Mouse (Mus musculus) ES-Bruce4 (cell line): Measurements from ENCODE around the gene Tnxb. TPM values are rescaled to one million over a fixed set of nuclear protein-coding genes. Genes with fewer than 3 reads are reported as not detected.
A peak's percentile ranks its signal among the peaks of the same experiment; 100 is the strongest.

Experiments
- H3K27ac ChIP-seq: 2 replicates; pipeline ENCODE4 v1.5.1; 2012; ENCODE audit warnings: low read length, inconsistent platforms; ENCODE audit not compliant: insufficient read depth
- H3K27me3 ChIP-seq: 2 replicates; pipeline ENCODE4 v1.6.1; 2012; ENCODE audit warnings: mild to moderate bottlenecking, low read length, inconsistent platforms; ENCODE audit not compliant: control insufficient read depth, poor library complexity, insufficient read depth, severe bottlenecking
- H3K36me3 ChIP-seq: 2 replicates; pipeline ENCODE4 v1.6.1; 2012; ENCODE audit warnings: inconsistent platforms, mild to moderate bottlenecking, low read length, moderate library complexity; ENCODE audit not compliant: control insufficient read depth, poor library complexity, insufficient read depth, severe bottlenecking
- H3K4me1 ChIP-seq: one replicate; pipeline ENCODE4 v1.8.1; 2011; ENCODE audit warnings: low read length; ENCODE audit not compliant: control insufficient read depth, insufficient read depth
- H3K4me3 ChIP-seq: 2 replicates; pipeline ENCODE4 v1.5.1; 2011; ENCODE audit warnings: low read depth, mild to moderate bottlenecking, low read length
- H3K9ac ChIP-seq: 2 replicates; pipeline ENCODE4 v1.6.1; 2012; ENCODE audit warnings: low read depth, mild to moderate bottlenecking, inconsistent platforms; ENCODE audit not compliant: poor library complexity, severe bottlenecking
- H3K9me3 ChIP-seq: replicated peaks from 2 replicates; pipeline ENCODE4 v1.6.1; 2012; ENCODE audit warnings: mild to moderate bottlenecking, low read length, inconsistent platforms; ENCODE audit not compliant: control insufficient read depth, poor library complexity, insufficient read depth, severe bottlenecking
- CTCF ChIP-seq: IDR thresholded peaks from one replicate; pipeline ENCODE4 v1.8.1; 2011; ENCODE audit warnings: low read depth, low read length
- EP300 ChIP-seq: IDR thresholded peaks from 2 replicates; pipeline ENCODE4 v1.6.1; 2011; ENCODE audit warnings: low read depth, low read length; ENCODE audit not compliant: insufficient read depth
- POLR2A ChIP-seq: IDR thresholded peaks from one replicate; pipeline ENCODE4 v1.8.1; 2011; ENCODE audit warnings: low read length; ENCODE audit not compliant: insufficient read depth
- polyA plus RNA-seq: library from polyadenylated mRNA; stranded (reverse); fragments of >200 nt; gene quantifications from 2 replicates; pipeline ENCODE4 v1.2.4, GENCODE M21; 2011; ENCODE audit warnings: low read depth; ENCODE audit not compliant: missing spikeins, insufficient read depth, insufficient read length

Gene Tnxb
- polyA plus RNA-seq, 1 experiment: 0.13 TPM

DNA sequence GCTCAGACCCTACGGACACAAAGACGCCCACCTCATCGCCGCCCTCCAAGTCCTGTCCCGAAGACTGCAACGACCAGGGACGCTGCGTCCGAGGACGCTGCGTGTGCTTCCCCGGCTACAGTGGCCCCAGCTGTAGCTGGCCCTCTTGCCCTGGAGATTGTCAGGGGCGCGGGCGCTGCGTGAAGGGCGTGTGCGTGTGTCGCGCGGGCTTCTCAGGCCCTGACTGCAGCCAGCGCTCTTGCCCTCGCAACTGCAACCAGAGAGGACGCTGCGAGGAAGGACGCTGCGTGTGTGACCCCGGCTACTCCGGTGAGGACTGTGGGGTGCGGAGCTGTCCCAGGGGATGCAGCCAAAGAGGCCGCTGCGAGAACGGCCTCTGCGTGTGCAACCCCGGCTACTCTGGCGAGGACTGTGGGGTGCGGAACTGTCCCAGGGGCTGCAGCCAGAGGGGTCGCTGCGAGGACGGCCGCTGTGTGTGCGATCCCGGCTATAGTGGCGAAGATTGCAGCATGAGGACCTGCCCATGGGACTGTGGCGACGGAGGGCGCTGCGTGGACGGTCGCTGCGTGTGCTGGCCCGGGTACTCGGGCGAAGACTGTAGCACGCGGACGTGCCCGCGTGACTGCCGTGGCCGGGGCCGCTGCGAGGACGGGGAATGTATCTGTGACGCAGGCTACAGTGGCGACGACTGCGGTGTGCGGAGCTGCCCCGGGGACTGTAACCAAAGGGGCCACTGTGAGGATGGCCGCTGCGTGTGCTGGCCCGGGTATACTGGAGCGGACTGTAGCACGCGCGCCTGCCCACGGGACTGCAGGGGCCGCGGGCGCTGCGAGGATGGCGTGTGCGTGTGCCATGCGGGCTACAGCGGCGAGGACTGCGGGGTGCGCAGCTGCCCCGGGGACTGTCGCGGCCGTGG, 1.1 kb downstream of the Tnxb start:
- no peak for TF ChIP-seq EP300
- no peak for TF ChIP-seq POLR2A
- TF ChIP-seq CTCF: no peak
- H3K27me3 ChIP-seq: 0 out of 2 replicates have a peak, but pooled peaks cover 4% of the 10 kb centered on the region
- H3K9ac ChIP-seq: no peak overlapping the region
- no peaks in the 10 kb centered on the region for H3K36me3 ChIP-seq
- no peak overlapping the region for H3K27ac ChIP-seq
- H3K9me3 ChIP-seq: no peaks in the 10 kb centered on the region
- peak overlapping the region; percentile 44 for H3K4me3 ChIP-seq
- H3K4me1 ChIP-seq: no peaks in the 10 kb centered on the region

DNA sequence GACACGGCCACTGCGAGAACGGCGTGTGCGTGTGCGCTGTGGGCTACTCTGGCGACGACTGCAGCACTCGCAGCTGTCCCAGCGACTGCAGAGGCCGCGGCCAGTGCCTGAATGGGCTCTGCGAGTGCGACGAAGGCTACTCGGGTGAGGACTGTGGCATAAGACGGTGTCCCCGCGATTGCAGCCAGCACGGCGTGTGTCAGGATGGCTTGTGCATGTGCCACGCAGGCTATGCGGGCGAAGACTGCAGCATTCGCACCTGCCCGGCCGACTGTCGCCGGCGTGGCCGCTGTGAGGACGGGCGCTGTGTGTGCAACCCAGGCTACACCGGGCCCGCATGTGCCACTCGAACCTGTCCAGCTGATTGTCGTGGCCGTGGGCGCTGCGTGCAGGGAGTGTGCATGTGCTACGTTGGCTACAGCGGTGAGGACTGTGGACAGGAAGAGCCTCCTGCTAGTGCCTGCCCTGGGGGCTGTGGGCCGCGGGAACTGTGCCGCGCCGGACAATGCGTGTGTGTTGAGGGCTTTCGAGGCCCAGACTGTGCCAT, 2.0 kb downstream of the Tnxb start:
- Histone ChIP-seq H3K9ac (no peak overlapping the region), H3K4me1 (no peaks in the 10 kb centered on the region), H3K27ac (no peak overlapping the region), H3K9me3 (no peaks in the 10 kb centered on the region), H3K4me3 (peak overlapping the region; percentile 44), H3K36me3 (no peaks in the 10 kb centered on the region), H3K27me3 (0 out of 2 replicates have a peak, but pooled peaks cover 4% of the 10 kb centered on the region)
- TF ChIP-seq POLR2A: no peak
- TF ChIP-seq CTCF: no peak
- no peak for TF ChIP-seq EP300

DNA sequence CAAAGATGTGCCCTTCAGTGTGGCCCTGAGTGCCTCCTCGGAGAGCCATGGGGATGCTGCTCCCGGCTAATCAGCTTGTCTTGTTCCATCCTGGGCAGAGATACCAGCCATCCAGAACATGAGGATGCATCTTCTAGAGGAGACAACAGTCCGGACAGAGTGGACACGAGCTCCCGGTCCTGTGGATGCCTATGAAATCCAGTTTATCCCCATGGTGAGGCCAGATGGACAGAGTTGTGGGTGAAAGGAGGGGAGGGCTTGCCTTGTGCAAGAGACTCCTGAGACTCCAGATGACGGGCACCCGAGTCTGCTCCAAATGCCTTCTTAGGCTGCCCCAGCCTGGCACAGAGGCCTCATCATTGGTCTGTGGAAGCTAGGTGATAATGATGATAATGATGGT, 2.8 kb downstream of the Tnxb start:
- 0 out of 2 replicates have a peak, but pooled peaks cover 4% of the 10 kb centered on the region for H3K27me3 ChIP-seq
- TF ChIP-seq POLR2A: no peak
- TF ChIP-seq CTCF: no peak
- no peak for TF ChIP-seq EP300
- H3K9ac ChIP-seq: no peak overlapping the region
- H3K4me1 ChIP-seq: no peaks in the 10 kb centered on the region
- H3K9me3 ChIP-seq: no peaks in the 10 kb centered on the region
- H3K27ac ChIP-seq: no peak overlapping the region
- no peak overlapping the region for H3K4me3 ChIP-seq
- no peaks in the 10 kb centered on the region for H3K36me3 ChIP-seq

GRCm38 (mm10) chr17:34674524-34675204, 4.3 kb downstream of the Tnxb start:
- TF ChIP-seq CTCF (no peak), EP300 (no peak), POLR2A (no peak)
- Histone ChIP-seq H3K9ac (no peak overlapping the region), H3K4me1 (no peaks in the 10 kb centered on the region), H3K9me3 (no peaks in the 10 kb centered on the region), H3K36me3 (no peaks in the 10 kb centered on the region), H3K27ac (no peak overlapping the region), H3K4me3 (no peak overlapping the region), H3K27me3 (0 out of 2 replicates have a peak, but pooled peaks cover 4% of the 10 kb centered on the region)

DNA sequence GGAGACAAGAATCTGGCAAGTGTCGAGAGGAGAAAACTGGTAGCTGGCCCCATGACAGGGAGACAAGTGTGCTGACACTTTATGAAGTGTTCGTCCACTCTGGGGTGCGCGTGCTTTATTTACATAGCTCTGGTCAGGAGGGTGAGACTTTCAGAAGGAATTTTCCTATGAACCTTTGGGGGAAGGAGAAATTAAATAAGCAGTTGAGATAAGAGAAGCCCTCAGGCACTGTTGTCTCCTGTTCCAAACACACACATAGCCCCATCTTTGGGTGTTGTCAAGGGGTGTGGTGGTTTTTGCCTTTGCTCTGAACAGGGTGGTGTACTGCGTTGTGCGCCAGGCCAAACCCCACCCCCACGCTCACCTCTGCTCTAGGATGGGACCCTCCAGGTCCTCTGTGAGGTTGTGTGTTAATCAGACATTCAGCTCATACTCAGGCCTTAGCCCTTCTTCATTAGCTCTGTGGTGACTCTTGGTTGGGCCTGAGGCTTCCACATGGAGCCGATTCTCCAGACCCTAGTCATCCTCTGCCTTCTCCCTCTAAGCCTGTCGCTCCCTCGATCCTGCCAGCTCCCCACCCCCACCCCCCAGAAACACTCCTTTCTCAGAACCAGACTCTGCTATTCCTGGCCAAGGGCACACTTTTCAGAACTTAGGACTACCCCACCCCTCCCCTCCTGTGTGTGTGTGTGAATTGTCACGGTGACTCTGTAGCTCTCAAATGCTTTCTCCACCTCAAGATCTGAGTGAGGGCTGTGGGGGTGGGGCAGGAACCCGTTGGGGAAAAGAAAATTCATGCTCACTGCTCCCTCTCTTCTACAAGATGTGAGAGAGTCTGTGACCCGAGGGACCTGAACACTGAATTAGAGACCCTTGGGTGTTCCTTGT, 5.1 kb downstream of the Tnxb start:
- Histone ChIP-seq H3K4me3 (no peak overlapping the region), H3K4me1 (no peaks in the 10 kb centered on the region), H3K9me3 (no peaks in the 10 kb centered on the region), H3K27me3 (0 out of 2 replicates have a peak, but pooled peaks cover 4% of the 10 kb centered on the region), H3K9ac (no peak overlapping the region), H3K27ac (no peak overlapping the region), H3K36me3 (no peaks in the 10 kb centered on the region)
- TF ChIP-seq EP300 (no peak), CTCF (no peak), POLR2A (no peak)
